Mouse (Mus musculus) myocyte (in vitro differentiated cells): ENCODE results near the gene Mchr1.

Source experiments
- CEBPB ChIP-seq: IDR thresholded peaks from 2 replicates; pipeline ENCODE4 v1.6.1; 2011; ENCODE audit warnings: mild to moderate bottlenecking, moderate library complexity; ENCODE audit not compliant: poor library complexity, insufficient read depth, severe bottlenecking
- E2F4 ChIP-seq: IDR thresholded peaks from one replicate; pipeline ENCODE4 v1.6.1; 2011; ENCODE audit warnings: mild to moderate bottlenecking, control low read depth, moderate library complexity; ENCODE audit not compliant: insufficient read depth
- MYOD1 ChIP-seq, 3 experiments: IDR thresholded peaks; one replicate each; pipeline ENCODE4 v1.6.1; 2011; ENCODE audit warnings: control low read depth in 2 of 3, low read depth in 2 of 3, mild to moderate bottlenecking in 2 of 3, moderate library complexity in 1 of 3; ENCODE audit not compliant: insufficient read length in 2 of 3, control insufficient read depth in 1 of 3
- MYOG ChIP-seq, 3 experiments: IDR thresholded peaks; one replicate each; pipeline ENCODE4 v1.6.1; 2011; ENCODE audit warnings: control low read depth in 2 of 3, low read depth in 2 of 3, mild to moderate bottlenecking in 2 of 3; ENCODE audit not compliant: insufficient read length in 2 of 3, control insufficient read depth in 1 of 3, insufficient read depth in 1 of 3
- POLR2A ChIP-seq: IDR thresholded peaks from one replicate; pipeline ENCODE4 v1.6.1; 2011; ENCODE audit warnings: low read depth, mild to moderate bottlenecking, control low read depth, moderate library complexity; ENCODE audit not compliant: insufficient read length
- POLR2AphosphoS2 ChIP-seq: IDR thresholded peaks from one replicate; pipeline ENCODE4 v1.6.1; 2011; ENCODE audit warnings: low read depth, control low read depth; ENCODE audit not compliant: insufficient read length
- TCF12 ChIP-seq: IDR thresholded peaks from one replicate; pipeline ENCODE4 v1.6.1; 2011; ENCODE audit warnings: mild to moderate bottlenecking, control low read depth; ENCODE audit not compliant: poor library complexity, insufficient read depth, severe bottlenecking
- TCF3 ChIP-seq: IDR thresholded peaks from one replicate; pipeline ENCODE4 v1.6.1; 2011; ENCODE audit warnings: low read depth, control low read depth; ENCODE audit not compliant: insufficient read length
- USF1 ChIP-seq: IDR thresholded peaks from one replicate; pipeline ENCODE4 v1.6.1; 2011; ENCODE audit warnings: low read depth, mild to moderate bottlenecking, control low read depth, moderate library complexity

- TF ChIP-seq POLR2AphosphoS2 = no peak
- no peak for TF ChIP-seq TCF3
- no peak for TF ChIP-seq POLR2A
- TF ChIP-seq E2F4 = no peak
- TF ChIP-seq USF1 = no peak
- TF ChIP-seq TCF12 = no peak
- TF ChIP-seq CEBPB = no peak
- TF ChIP-seq MYOD1 (IDR thresholded peaks at IDR 0.05; ENCODE audit: control insufficient read depth in 1 of 3, insufficient read length in 2 of 3, low read depth in 2 of 3) = no peak
- TF ChIP-seq MYOG (IDR thresholded peaks at IDR 0.05; ENCODE audit: control insufficient read depth in 1 of 3, insufficient read depth in 1 of 3, insufficient read length in 2 of 3, low read depth in 2 of 3) = no peak
Measured at GRCm38 (mm10) chr15:81192316-81192715, 43.0 kb upstream of the Mchr1 start.
